Mouse (Mus musculus) left cerebral cortex, adult 9 months (tissue): Measurements from ENCODE around the gene Rnf6.

Source experiments
- DNase-seq, 2 experiments: peaks; one replicate each; pipeline ENCODE4 v3.0.0; 2022; ENCODE audit warnings: low spot score in 2 of 2

Gene Rnf6

DNA sequence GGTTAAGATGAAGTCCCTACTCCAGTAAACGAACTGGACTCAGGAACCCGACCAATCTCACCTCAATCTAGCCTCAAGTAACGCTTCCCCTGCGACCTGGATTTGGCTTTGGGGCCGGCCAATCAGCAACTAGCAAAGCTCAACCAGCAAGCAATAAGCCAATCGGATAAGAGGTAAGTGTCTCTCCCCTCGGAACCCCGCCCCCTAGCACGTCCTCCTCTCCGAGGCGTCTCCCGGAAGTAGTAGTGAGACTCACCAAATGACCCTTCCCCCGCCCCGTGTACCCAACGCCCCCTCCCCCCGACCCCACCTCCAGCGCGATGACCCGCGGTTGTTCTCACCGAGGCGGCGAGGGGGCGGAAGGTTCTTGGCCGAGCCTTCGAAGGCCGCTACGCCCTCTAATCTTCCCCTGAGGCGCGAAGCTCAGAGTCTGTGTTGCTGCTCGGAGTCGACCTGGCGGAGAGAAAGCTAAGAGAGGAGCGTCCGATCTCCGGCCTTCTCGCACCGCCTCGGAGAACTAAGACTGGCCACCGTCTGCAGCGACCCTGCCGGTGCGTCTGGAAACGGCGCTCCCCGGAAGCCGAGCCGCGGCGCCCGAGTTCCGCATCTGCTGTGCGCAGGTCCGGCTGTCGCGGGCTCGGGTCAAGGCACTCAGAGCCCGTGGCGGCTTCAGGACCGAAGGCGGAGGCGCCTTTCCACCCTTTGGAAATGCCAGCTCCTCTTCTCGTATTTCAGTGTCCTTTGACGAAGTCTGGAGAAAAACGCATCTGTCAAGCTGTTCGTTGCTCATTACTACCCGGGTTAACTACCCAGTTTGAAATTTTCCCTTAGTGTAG lies at the start of gene Rnf6:
TSS of gene Rnf6 (minus strand) at position 677 of the 836 bp plus-strand sequence.
- DNase-seq: peak; percentile 91 to 94

DNA sequence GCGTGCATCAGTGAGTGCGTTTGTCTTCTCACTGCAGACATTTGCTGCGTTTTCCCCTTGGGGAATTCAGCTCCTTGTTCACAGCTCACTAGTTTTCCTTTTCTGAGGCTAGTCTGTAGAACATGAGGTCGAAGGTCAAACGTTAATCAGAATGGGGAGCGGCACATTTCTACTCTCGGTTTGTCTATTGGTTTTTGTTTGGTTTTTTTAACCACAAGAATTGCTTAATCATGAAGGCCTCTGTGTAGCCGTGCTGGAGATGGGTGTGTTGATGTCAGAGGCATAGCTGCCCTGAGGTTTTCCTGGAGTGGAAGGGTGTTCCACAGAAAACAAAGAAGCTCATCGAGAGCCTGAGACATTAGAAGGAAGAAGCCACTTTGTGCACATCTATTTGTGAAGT lies 49.2 kb upstream of the Rnf6 start:
- DNase-seq: no peak

DNA sequence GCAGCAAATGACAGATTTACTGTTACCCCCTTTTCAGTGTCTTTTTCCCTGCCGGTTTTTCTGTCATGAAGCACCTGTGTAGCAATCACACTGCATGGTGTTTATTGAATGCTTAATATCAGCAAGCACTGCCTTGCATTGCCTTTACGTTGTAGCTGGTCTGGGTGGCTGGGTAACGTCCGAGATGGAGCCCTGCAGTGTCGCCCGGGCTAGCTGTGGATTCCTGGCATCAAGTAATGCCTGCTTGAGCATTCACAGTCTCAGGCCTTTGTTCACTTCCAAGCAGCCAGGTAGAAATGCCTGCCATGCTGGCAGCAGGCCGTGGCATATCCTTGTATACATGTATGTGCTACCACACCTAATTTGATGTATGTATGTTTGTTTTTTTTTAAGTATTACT lies 46.4 kb upstream of the Rnf6 start:
- no peak for DNase-seq

DNA sequence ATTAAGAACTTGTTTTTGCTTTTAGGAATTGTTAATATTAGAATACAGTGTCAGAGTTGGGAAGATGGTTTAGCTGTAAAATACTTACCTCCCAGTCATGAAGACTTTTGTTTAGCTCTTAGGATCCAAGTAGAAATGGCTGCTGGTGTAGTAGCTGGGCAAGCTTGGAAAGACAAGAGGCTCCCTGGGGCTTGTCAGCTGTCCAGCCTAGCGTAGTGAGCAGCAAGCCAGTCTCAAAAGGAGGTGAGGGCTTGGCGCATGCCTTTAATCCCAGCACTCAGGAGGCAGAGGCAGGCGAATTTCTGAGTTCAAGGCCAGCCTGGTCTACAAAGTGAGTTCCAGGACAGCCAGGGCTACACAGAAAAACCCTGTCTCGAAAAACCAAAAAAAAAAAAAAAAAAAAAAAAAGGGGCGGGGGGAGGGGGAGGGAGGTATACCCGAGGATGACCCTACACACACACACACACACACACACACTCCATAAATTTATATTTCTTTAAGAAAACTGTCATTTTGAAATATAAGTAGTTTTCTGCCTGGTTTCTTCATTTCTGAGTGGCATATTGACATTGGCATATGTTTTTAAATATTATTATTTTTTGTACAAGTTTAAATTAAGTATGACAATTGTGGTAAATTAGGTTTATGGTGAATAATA lies 44.7 kb upstream of the Rnf6 start:
- no peak for DNase-seq

DNA sequence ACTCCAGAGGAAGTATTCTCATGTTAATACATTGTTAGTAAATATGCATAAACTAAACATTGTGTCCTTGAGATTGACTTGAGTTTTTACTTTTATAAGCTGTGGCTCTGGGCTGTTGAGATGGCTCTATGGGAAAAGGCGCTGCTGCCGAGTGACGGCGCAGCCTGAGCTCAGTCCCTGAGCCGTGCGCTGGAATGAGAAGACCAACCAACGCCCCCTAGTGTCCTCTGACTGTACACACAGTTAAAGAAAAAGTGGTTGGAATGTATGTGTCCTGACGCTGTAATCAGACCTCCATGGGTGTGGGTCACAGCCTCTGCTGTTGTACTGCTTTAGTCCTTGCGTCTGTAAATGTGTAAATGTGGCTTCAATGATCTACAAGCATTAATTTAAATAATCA lies 38.6 kb upstream of the Rnf6 start:
- DNase-seq: no peak

DNA sequence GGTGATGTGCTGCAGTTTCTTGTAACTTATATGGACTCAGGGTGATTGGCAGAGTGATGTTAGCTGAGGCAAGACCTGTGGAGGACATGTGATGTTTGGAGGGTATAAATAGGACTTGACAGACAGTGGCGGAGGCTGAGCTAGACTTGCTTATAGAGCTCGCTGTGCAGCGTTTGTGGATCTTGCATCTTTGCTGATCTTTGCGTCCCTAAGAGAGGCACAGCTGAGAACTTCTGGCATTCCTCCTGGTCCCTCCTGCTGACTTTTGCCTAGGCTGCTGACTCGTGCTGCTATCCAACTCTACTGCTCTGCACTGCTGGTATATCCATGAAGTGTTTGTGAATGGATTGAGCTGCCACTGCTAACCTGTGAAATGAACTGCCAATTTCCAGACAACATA lies 32.3 kb upstream of the Rnf6 start:
- peak in 1 of 2 experiments; percentile 16 for DNase-seq

DNA sequence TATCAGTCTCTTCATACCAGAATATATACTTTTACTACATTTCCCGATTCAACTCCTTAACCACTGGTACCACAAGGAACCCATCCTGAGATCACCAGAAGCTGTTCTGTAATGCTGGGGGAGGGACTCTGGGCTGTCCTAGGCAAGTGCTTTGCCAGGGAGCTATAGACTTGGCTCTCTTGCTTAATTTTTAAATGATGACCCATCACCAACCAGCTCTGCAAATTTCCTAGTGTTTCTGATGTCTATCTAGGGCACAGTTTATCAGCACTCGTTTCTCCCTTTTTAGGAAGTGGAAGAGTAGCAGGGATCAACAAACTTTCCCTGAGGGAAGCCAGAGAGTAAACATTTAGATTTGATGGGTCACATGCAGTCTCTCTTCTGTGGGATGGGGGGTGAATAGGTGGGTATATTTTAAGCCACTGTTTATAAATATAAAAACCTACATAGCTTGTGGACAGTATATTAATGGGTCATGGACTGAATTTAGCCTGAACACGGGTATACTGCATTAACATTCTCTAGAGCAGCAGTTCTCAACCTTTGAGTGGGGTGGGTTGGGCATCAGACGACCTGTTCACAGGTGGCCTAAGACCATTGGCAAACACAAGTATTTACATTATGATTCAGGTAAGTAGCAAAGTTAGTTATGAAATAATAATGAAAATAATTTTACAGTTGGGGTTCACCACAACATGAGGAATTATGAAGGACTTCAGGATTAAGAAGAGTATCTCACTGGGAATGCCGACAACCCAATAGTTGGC lies 30.5 kb upstream of the Rnf6 start:
- DNase-seq: no peak

DNA sequence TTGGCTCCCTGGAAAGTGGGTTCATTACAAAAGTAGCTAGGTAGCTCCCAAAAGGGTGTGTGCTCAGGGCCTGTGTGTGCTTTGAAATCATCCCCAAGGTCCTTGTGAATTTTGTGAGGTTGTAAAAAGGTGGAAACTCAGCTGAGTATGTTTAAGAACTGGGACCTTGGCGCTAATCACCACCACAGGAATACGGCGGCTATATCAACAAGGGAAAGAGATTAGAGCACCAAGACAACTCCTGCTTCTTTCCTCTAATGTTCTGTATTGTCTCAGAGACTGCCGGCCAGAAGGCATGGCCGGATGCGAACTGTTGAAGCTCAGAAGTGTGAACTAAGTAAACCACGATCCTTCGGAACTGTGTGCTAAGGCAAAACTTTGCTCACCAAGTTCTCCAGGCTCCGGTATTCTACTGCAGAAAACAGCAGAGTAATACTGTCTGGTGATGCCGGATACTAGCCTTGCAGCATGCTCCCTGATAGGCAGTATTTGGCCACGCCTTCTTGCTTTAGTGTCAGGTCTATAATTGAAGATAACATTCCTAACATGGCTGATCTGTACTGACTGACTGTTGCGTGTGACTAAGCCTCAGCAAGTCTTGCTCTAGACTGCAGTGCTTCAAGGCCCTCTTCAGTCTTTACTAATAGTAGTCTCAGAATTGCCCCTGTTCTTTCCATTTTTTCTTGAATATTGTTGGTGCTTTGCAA lies 29.2 kb upstream of the Rnf6 start:
- no peak for DNase-seq

DNA sequence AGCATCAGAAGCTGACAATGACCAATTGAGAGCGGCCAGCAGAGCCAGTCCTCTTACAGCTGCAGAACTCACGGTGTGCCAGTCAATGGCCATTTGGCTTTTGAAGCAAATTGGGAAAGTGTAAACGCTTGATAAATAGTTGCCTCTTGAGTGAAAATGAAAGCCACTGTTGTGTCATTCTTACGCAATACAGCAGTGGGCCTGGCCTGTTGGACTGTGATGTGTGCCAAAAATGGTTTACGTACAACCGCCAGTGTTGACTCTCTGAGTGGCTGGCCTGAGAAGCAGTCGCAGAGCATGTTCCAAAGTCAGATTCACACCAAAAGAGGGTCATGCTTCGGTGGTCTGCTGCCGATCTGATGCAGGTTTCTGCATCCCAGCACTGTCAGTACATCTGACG lies 27.4 kb upstream of the Rnf6 start:
- no peak for DNase-seq

DNA sequence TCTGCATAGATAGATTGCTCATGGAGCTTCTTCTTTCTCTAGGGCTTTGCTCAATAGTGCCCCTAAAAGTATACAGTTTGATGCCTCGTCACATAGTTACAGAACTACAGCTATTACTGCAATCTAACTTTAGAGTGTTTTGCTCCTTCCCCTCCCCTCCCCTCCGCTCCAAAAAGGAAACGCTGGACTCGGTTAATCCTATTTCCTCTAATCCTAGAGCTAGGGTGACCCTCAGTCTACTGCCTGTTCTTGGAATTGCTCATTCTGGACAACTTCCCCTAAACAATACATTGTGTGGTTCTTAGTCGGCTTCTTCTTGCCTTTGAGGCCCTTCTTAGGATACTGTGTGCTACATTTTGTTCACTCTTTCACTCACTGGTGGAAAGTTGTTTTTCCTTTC lies 26.4 kb upstream of the Rnf6 start:
- DNase-seq: no peak

DNA sequence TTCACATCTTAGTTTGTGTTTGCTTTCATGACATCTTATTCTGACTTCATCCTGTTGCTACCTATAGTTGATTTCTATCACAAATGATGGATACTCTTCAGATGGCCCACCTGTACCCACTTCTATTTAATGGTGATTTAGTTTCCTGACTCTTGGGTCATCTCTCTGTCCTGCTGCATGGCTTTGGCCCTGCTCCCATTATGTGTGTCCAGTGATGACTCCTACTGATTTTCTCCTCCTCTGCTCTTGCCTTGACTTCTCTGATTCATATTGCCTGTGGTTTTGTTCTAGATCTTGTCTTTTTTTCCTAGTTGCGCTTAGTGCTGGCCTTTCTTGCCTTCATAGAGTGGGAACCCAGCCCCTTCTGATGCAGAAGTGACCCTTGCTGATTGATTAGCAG lies 25.0 kb upstream of the Rnf6 start:
- no peak for DNase-seq

DNA sequence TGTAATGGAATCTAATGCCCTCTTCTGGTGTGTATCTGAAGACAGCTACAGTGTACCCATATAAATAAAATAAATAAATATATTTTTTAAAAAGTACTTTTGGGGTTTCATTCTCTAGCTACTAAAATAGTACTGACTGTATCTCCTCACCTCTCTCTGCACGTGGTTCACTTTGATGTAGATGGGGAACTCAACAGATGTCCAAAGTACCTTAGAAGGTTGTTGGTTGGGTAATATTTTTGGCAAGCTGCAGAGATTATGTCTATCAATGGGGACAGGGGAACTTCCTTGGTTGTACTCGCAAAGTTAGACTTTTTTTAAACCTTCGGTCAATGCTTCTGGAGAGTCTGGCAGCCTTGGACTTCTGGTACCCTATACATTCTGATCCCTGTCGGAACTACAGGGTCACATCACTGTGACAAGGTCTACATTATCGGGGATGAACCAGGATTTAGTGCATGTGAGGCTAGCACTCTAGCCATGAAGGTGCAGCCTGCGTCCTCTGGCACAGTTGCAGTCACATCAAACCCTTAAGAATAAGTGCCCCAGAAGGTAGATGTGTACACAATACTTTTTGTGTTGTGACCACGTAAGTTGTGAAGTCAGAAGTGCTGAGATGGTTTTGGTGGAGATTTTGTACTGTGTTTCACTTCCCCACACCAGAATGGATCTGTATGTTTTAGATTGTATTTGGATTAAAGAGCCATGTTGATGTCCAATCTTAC lies 24.5 kb upstream of the Rnf6 start:
- DNase-seq: no peak

DNA sequence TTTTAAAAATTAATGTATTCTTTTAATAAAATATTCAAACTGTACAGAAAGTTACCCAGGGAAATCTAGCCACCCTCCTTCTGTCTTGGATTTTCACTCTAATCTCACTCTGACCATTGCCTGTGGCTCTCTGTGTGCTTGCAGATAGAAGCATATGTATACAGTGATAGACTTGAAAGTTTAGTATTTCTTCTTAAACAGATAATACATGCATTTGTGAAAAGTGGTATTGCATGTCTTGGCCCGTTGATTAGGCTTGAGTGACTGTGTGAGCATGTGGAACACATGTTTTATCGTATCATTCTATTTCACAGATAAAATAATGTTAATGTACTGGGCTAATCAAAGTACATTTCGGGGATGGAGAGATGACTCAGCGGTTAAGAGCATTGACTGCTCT lies 23.8 kb upstream of the Rnf6 start:
- DNase-seq: no peak

DNA sequence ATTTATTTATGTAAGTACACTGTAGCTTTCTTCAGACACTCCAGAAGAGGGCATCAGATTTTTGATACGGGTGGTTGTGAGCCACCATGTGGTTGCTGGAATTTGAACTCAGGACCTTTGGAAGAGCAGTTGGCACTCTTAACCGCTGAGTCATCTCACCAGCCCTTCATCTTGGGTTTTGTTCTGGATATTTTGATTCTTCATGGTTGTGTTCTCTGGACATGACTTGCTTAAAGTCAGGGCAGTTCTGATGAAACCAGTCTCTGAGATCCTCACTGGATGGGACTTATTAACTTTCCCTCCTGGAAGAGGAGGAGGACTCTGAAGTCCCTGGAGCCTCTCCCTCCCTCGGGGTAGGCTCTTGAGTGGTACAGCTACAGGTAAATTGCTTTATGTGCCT lies 19.8 kb upstream of the Rnf6 start:
- DNase-seq: no peak

DNA sequence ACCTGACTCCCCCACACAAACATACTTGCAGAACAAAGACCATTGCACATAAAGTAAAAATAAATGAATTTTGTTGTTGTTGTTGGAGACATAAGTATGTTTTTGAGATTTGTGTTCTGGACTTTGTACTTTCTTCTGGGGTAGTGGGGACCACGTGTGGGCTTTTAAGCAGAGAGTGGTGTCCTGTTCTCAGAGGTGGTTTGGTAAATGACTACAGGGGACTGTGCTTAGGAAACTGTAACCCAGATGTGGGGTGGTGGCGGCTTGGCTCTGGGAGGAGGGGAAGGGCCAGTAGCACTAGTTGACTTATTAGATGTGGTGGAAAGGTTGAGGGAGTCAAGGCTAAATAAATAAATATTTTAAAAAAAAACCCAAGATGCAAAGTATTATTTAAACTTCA lies 19.4 kb upstream of the Rnf6 start:
- no peak for DNase-seq

DNA sequence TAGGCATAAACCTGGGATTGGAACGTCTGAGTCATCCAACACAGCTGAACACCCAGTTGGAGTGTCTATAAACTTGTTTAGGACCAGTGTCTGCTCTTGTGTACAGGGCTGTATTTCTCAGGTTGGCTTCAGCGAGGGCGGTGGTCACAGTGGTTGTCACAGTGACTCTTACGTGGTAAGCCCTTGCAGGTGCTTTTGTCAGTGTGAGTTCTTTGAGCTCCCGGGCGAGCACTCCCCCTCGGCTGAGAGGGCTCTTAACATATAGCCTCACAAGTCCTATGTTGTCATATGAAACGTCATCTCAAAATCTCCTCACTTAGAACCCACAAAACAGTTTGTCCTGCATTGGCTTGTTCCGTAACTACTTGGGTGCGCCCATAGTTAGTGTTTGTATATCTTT lies 16.9 kb upstream of the Rnf6 start:
- no peak for DNase-seq

DNA sequence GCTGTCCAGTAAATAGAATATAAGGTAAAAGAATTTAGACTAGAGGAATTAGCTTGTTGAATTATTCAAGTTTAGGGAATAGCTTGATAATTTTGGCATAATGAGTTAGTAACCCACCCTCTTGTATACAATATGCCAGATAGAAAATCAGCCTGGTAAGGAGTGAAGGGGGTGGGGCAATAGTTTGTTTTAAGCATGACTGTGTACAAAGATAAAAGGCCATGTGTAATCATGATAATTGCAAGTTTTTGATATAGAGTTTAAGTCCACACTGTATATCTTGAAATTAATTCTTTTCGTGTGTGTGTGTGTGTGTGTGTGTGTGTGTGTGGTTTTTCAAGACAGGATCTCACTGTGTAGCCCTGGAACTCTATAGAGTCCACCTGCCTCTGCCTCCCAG lies 13.0 kb upstream of the Rnf6 start:
- no peak for DNase-seq

DNA sequence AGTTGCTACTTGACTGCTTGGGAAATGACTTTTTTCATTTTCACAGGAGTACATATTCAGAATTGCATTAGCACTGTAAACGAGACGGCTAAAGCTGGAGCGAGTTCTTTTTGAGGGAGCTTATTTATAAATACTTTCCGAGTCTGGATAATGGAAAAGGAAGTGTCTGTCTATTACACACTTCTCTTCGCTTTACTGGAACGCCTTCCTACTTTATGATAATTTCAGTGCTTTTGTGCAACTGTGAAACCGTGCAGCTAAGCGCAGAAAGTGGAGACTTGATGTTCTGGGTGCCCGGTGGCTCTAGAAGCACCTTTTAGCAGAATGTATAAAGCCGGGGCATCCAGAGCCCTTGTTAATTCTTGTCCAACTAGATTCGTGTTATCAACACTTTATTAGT lies 11.5 kb upstream of the Rnf6 start:
- no peak for DNase-seq

DNA sequence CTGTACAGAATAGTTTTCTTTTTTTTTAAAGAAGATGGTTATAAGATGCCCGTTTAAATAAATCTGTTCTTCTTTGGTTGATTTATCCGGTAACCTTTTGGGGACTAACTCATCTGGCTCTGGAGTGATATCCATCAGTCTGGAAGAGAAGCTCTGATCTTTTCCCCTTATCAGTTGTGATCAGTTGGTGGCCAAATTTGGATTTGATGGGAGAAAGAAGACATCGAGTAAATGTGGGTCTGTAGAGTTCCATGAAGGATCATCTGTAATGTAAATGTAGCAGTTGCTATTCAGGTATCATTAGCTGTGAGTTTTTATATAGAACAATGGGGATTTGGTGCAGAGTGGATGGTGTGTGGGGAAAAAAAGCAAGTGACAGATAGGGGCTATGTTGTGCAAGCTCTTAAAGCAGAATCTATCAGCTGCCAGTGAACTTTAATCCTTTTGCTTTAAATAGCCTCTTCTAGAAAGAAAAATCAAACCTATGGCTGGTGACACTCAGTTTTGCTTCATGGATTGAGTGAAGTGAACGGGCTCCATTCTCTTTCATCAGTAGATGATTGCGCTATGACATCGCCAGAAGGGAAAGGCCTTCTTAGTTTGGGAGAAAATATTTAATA lies 10.8 kb upstream of the Rnf6 start:
- no peak for DNase-seq

DNA sequence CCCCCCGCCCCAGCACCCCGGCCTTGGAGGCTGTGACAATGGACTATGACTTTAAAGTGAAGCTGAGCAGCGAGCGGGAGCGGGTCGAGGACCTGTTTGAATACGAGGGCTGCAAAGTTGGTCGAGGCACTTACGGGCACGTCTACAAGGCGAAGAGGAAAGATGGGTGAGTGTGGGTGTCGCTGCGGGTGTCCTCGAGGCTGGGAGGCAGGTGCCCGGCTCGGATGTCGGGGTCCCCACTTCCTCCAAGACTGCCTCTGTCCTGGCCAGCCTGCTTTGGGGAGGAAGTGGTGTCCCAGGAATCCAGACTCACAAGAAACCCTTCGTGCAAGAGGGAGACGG lies 10.3 kb upstream of the Rnf6 start:
- no peak for DNase-seq
